In genomic region chr9:63666612-63667372, GRCm38 (mm10) we compare ENCODE assay signal across 8 mouse cellular contexts.
A peak's percentile ranks its signal among the peaks of the same experiment; 100 is the strongest.
DNase-seq lines count a peak whose midpoint lies in the region; ATAC-seq lines count a peak whose summit lies in the region.

No protein-coding gene starts in this region.

- H3K4me3 ChIP-seq in forebrain, embryonic 14.5 days (ENCODE audit: low read depth, low read length), result no peak overlapping the region
- no peak overlapping the region for H3K4me3 ChIP-seq in forebrain, embryonic 11.5 days (ENCODE audit: low read depth, low read length)
- no peak overlapping the region for H3K4me3 ChIP-seq in embryonic facial prominence, embryonic 15.5 days (replicated peaks)
- no peak overlapping the region for H3K4me3 ChIP-seq in limb, embryonic 15.5 days

- DNase-seq in forebrain, embryonic 14.5 days (ENCODE audit: low spot score), result peak; percentile 74
- DNase-seq in forebrain, embryonic 11.5 days (ENCODE audit: low spot score), result no peak
- peak; percentile 73 for DNase-seq in heart, postnatal 4 days
- DNase-seq in frontal cortex, adult 2 months (ENCODE audit: extremely low spot score in 1 of 2, low spot score in 1 of 2), result no peak
- no peak for DNase-seq in urinary bladder, postnatal 10 days (ENCODE audit: low spot score)
- no peak for DNase-seq in spleen, adult 18-20 months

- no peak overlapping the region for H3K27ac ChIP-seq in forebrain, embryonic 14.5 days (ENCODE audit: low read depth, low read length)
- H3K27ac ChIP-seq in forebrain, embryonic 11.5 days (ENCODE audit: low read depth, low read length), result no peak overlapping the region
- peak overlapping the region; percentile 49; the same call in 1 of the 2 replicates for H3K27ac ChIP-seq in embryonic facial prominence, embryonic 15.5 days (replicated peaks)
- peak overlapping the region; percentile 77 for H3K27ac ChIP-seq in limb, embryonic 15.5 days

- peak; percentile 55 for ATAC-seq in forebrain, embryonic 14.5 days
- ATAC-seq in forebrain, embryonic 11.5 days (replicated peaks; ENCODE audit: low FRiP score), result no peak
- ATAC-seq in embryonic facial prominence, embryonic 15.5 days (ENCODE audit: insufficient number of reproducible peaks, low FRiP score, low TSS enrichment, low read depth), result no peak
- peak; percentile 62 for ATAC-seq in limb, embryonic 15.5 days (ENCODE audit: insufficient number of reproducible peaks, low FRiP score, low TSS enrichment, low read depth)

- no peak overlapping the region for H3K4me2 ChIP-seq in forebrain, embryonic 14.5 days (ENCODE audit: low read length)
- no peak overlapping the region for H3K4me2 ChIP-seq in forebrain, embryonic 11.5 days (ENCODE audit: low read depth, low read length, severe bottlenecking)
- H3K4me2 ChIP-seq in embryonic facial prominence, embryonic 15.5 days (replicated peaks), result no peak overlapping the region
- H3K4me2 ChIP-seq in limb, embryonic 15.5 days, result peak overlapping the region; percentile 17; the same call in 1 of the 2 replicates

- H3K9ac ChIP-seq in forebrain, embryonic 14.5 days (ENCODE audit: low read length), result no peak overlapping the region
- no peak overlapping the region for H3K9ac ChIP-seq in forebrain, embryonic 11.5 days (ENCODE audit: low read length)
- H3K9ac ChIP-seq in embryonic facial prominence, embryonic 15.5 days, result no peak overlapping the region
- no peak overlapping the region for H3K9ac ChIP-seq in limb, embryonic 15.5 days

- H3K9me3 ChIP-seq in forebrain, embryonic 14.5 days (replicated peaks; ENCODE audit: control insufficient read depth, low read length), result no peaks in the 10 kb centered on the region
- H3K9me3 ChIP-seq in forebrain, embryonic 11.5 days (ENCODE audit: control insufficient read depth, low read length), result no peaks in the 10 kb centered on the region
- H3K9me3 ChIP-seq in embryonic facial prominence, embryonic 15.5 days (replicated peaks), result no peaks in the 10 kb centered on the region
- H3K9me3 ChIP-seq in limb, embryonic 15.5 days, result no peaks in the 10 kb centered on the region

- H3K4me1 ChIP-seq in forebrain, embryonic 14.5 days (ENCODE audit: control insufficient read depth, insufficient read depth, low read length), result peaks cover 17% of the 10 kb centered on the region
- H3K4me1 ChIP-seq in forebrain, embryonic 11.5 days (replicated peaks; ENCODE audit: control insufficient read depth, insufficient read depth, low read length), result peaks cover 13% of the 10 kb centered on the region; the same call in 1 of the 2 replicates
- H3K4me1 ChIP-seq in embryonic facial prominence, embryonic 15.5 days, result peaks cover 65% of the 10 kb centered on the region
- peaks cover 64% of the 10 kb centered on the region for H3K4me1 ChIP-seq in limb, embryonic 15.5 days

- H3K36me3 ChIP-seq in forebrain, embryonic 14.5 days (ENCODE audit: control insufficient read depth, insufficient read depth, low read length), result 0 out of 2 replicates have a peak, but pooled peaks cover 6% of the 10 kb centered on the region
- H3K36me3 ChIP-seq in forebrain, embryonic 11.5 days (ENCODE audit: control insufficient read depth, insufficient read depth, low read length), result no peaks in the 10 kb centered on the region
- peaks cover 29% of the 10 kb centered on the region for H3K36me3 ChIP-seq in embryonic facial prominence, embryonic 15.5 days
- peaks cover 29% of the 10 kb centered on the region for H3K36me3 ChIP-seq in limb, embryonic 15.5 days

- WGBS in forebrain, embryonic 14.5 days, result 52% methylated on average over 18 of the region's 18 CpGs
- WGBS in forebrain, embryonic 11.5 days, result 75% methylated on average over 18 of the region's 18 CpGs
- 60% methylated on average over 18 of the region's 18 CpGs for WGBS in embryonic facial prominence, embryonic 15.5 days
- WGBS in limb, embryonic 15.5 days, result 47% methylated on average over 18 of the region's 18 CpGs

- H3K27me3 ChIP-seq in forebrain, embryonic 14.5 days (replicated peaks; ENCODE audit: control insufficient read depth, insufficient read depth, low read length), result no peaks in the 10 kb centered on the region
- no peaks in the 10 kb centered on the region for H3K27me3 ChIP-seq in forebrain, embryonic 11.5 days (ENCODE audit: control insufficient read depth, insufficient read depth, low read length)
- H3K27me3 ChIP-seq in embryonic facial prominence, embryonic 15.5 days, result no peaks in the 10 kb centered on the region
- no peaks in the 10 kb centered on the region for H3K27me3 ChIP-seq in limb, embryonic 15.5 days

Comparison
In these comparisons a context has a peak if more than half of its experiments do, and no peak if none do; other contexts are left out.
1. ATAC-seq: peak in forebrain, embryonic 14.5 days (single experiment) and limb, embryonic 15.5 days (single experiment); none in forebrain, embryonic 11.5 days (single experiment) and embryonic facial prominence, embryonic 15.5 days (single experiment).
2. DNase-seq: peak in forebrain, embryonic 14.5 days (single experiment) and heart, postnatal 4 days (single experiment); none in forebrain, embryonic 11.5 days (single experiment), frontal cortex, adult 2 months (0 of 2), urinary bladder, postnatal 10 days (single experiment) and spleen, adult 18-20 months (0 of 2).
3. H3K27ac ChIP-seq: peak in embryonic facial prominence, embryonic 15.5 days (single experiment) and limb, embryonic 15.5 days (single experiment); none in forebrain, embryonic 14.5 days (single experiment) and forebrain, embryonic 11.5 days (single experiment).